Mouse (Mus musculus) olfactory bulb, adult 2 months (tissue): ENCODE results near the gene Draxin.

Experiments used
- CTCF ChIP-seq: fragments of 200-500 bp; IDR thresholded peaks from 2 replicates; pipeline ENCODE4 v1.5.1; 2012; ENCODE audit warnings: low read depth, mild to moderate bottlenecking, low read length, moderate library complexity; ENCODE audit not compliant: insufficient read depth
- POLR2A ChIP-seq: fragments of 200-500 bp; IDR thresholded peaks from 2 replicates; pipeline ENCODE4 v1.6.1; 2012; ENCODE audit warnings: mild to moderate bottlenecking, low read depth, low read length, moderate library complexity; ENCODE audit not compliant: insufficient read depth

DNA sequence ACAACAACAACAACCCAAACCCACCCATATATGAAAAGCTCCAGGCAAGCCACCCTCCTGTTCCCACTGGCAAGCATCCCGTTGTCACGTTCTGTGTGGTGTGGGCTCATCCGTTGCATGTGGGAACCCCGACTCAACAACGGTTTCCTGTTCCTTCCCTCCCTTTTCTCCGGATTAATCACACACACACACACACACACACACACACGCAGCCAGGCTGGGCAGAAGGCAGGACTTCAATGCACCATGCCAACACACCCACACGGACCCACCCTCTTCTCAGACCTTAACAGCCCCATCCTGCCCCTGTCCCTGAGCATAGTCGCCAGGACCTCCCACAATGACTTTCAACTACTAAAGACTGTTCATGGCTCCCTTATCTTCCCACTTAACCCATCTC lies 9.9 kb downstream of the Draxin start:
- TF ChIP-seq POLR2A: no peak
- no peak for TF ChIP-seq CTCF
